Mouse (Mus musculus): ENCODE measurements around the gene Slc26a8.
A peak's percentile ranks its signal among the peaks of the same experiment; 100 is the strongest.

The Slc26a8 gene

GRCm38 (mm10) chr17:28643697-28644096 is 46.3 kb downstream of the Slc26a8 start:
- no peak for DNase-seq (ENCODE audit: low read depth, low spot score)

- no peak for DNase-seq (ENCODE audit: low read depth, low spot score)
Measured at GRCm38 (mm10) chr17:28640113-28640512, 49.9 kb downstream of the Slc26a8 start.

- no peak for DNase-seq (ENCODE audit: low read depth, low spot score)
Measured at GRCm38 (mm10) chr17:28637711-28638690, 52.0 kb downstream of the Slc26a8 start.

- DNase-seq (ENCODE audit: low read depth, low spot score): no peak
Measured at GRCm38 (mm10) chr17:28635842-28636241, 54.2 kb downstream of the Slc26a8 start.

- DNase-seq (ENCODE audit: low read depth, low spot score): no peak
Measured at GRCm38 (mm10) chr17:28629125-28629524, 60.9 kb downstream of the Slc26a8 start.

- DNase-seq (ENCODE audit: low read depth, low spot score): no peak
Measured at GRCm38 (mm10) chr17:28628248-28629124, 61.5 kb downstream of the Slc26a8 start.

- DNase-seq (ENCODE audit: low read depth, low spot score): no peak
Measured at GRCm38 (mm10) chr17:28626937-28627336, 63.1 kb downstream of the Slc26a8 start.

- no peak for DNase-seq (ENCODE audit: low read depth, low spot score)
Measured at GRCm38 (mm10) chr17:28625327-28625726, 64.7 kb downstream of the Slc26a8 start.

GRCm38 (mm10) chr17:28624841-28625240 is 65.2 kb downstream of the Slc26a8 start:
- DNase-seq (ENCODE audit: low read depth, low spot score): no peak

- DNase-seq (ENCODE audit: low read depth, low spot score): peak; percentile 90
Measured at GRCm38 (mm10) chr17:28622300-28622759, 67.7 kb downstream of the Slc26a8 start, which contains the start of gene Srpk1. Gene Srpk1 (minus strand): TSS chr17:28622709.

GRCm38 (mm10) chr17:28621381-28622299 is 68.4 kb downstream of the Slc26a8 start:
- peak; percentile 16 for DNase-seq (ENCODE audit: low read depth, low spot score)

- no peak for DNase-seq (ENCODE audit: low read depth, low spot score)
Measured at GRCm38 (mm10) chr17:28618775-28619174, 71.3 kb downstream of the Slc26a8 start.

- DNase-seq (ENCODE audit: low read depth, low spot score): no peak
Measured at GRCm38 (mm10) chr17:28618124-28618523, 71.9 kb downstream of the Slc26a8 start.

GRCm38 (mm10) chr17:28617636-28618035 is 72.4 kb downstream of the Slc26a8 start:
- no peak for DNase-seq (ENCODE audit: low read depth, low spot score)

- no peak for DNase-seq (ENCODE audit: low read depth, low spot score)
Measured at GRCm38 (mm10) chr17:28615332-28615731, 74.7 kb downstream of the Slc26a8 start.

GRCm38 (mm10) chr17:28613096-28613495 is 76.9 kb downstream of the Slc26a8 start:
- no peak for DNase-seq (ENCODE audit: low read depth, low spot score)

- DNase-seq (ENCODE audit: low read depth, low spot score): no peak
Measured at GRCm38 (mm10) chr17:28612603-28613002, 77.4 kb downstream of the Slc26a8 start.

GRCm38 (mm10) chr17:28609543-28609942 is 80.5 kb downstream of the Slc26a8 start:
- DNase-seq (ENCODE audit: low read depth, low spot score): no peak

GRCm38 (mm10) chr17:28601557-28602250 is 88.3 kb downstream of the Slc26a8 start:
- no peak for DNase-seq (ENCODE audit: low read depth, low spot score)

- no peak for DNase-seq (ENCODE audit: low read depth, low spot score)
Measured at GRCm38 (mm10) chr17:28600780-28601179, 89.3 kb downstream of the Slc26a8 start.
